Mouse (Mus musculus) mesoderm, embryonic 11.5 days (tissue): ENCODE measurements around the gene Ube2i.
A peak's percentile ranks its signal among the peaks of the same experiment; 100 is the strongest.
"Not testable (repeated sequence)": the region's sequence is repeated elsewhere in the genome, so short reads cannot be mapped to it uniquely, and the experiment has no call there.

ENCODE experiments used
- DNase-seq: peaks from one replicate; pipeline ENCODE4 v3.0.0-alpha.2; 2012; ENCODE audit warnings: low read depth, low spot score

Ube2i gene

DNA sequence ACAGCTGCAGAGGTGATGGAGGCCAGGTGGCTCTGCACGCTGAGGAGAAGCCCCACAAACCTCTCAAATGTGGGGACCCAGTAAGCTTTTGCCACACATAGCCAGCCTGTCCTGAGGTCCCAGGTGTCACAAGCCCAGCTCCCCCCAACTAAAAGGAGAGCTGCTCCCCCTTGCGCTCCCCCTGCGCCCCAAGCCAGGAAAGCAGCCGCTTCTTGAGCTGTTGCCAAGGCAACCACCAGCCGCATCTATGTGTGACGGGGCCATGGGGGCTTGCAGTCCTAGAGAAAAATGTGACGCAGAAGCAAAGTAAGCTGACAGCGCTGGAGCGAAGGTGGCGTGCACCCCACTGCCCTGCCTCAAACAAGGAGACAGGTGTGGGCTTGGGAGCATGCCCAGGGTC, 20.7 kb downstream of the Ube2i start:
- DNase-seq, result no peak

DNA sequence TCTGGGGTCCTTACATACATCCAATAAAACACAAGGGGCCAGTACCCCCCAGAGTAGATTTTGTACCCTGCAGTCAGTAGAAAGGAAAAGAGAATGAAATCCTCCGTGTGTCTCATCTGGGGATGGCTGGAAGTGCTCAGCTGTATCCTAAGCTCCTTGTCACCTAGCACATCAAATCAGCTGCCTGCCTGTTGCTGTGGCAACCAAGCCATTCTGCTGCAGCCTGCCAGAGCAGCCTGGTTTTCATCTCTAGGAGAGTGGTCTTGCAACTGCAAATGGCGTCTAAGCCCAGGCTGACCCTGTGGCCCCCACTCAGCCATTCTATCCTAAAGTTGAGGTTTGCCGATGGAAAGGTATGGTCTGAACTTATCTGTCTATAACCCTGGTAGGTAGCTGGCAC, 21.8 kb downstream of the Ube2i start:
- DNase-seq, result no peak

DNA sequence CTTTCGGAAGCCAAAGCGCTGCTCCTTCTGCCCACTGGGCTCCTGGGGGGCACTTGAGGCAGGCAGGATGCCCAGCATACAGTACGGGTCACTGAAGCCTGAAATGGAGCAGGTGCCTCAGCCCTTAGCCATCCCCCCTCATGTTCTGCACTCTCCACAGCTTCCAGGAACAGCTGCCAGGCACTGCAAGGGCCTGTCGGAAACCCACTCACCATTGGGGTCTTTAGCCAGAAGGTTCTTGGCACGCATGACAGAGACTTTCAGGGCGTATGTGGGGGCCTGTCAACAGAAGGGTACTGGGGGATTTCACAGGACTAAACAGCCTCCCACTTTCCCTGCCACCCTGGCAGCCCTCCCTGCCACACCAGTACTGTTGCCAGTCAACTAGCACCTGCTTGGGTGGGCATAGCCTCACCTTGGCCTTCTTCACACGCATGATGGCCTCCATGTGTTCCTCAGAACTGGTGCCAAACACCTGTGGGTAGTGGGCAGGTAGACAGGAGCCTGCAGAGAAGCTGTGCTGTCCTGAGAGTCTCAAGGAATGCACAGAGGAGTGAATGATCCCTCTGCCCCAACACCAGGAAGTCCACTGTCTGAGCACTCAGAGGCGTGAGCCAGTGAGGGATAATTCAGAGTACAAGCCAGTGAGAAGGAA, 24.1 kb downstream of the Ube2i start:
- DNase-seq, result no peak

DNA sequence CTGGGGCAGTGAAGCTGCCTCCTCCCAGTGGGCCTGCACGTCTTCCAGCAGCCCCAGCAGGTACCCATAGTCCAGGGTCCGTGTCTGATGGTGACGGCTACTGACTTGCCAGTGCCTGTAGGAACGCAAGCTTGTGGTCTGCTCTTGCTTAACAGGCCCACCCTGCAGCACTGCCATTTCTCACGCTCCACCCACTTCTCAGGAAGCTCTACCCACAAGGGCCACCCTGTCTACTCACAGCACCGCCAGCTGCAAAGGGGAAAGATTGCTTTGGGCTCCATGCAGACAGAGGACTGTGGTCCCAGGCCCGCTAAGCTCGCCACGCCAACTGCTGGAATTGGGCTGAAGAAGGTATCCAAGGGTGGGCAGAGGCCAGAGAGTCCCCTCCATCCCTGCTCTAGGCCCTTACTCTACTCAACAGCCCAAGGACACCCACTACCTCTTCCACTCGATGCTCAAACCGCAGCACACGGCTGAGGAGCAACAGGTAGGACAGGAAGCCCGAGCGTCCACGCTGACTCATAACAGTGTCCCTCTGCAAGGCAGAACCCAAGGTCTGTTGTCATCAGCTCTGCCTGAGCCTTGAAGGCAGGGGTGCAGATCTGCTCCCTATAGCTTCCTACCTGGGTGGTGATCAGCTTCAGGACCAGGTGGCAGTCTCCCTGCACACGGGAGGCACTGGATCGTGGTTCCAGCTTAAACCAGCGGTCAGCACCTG, 26.2 kb downstream of the Ube2i start:
- no peak for DNase-seq

DNA sequence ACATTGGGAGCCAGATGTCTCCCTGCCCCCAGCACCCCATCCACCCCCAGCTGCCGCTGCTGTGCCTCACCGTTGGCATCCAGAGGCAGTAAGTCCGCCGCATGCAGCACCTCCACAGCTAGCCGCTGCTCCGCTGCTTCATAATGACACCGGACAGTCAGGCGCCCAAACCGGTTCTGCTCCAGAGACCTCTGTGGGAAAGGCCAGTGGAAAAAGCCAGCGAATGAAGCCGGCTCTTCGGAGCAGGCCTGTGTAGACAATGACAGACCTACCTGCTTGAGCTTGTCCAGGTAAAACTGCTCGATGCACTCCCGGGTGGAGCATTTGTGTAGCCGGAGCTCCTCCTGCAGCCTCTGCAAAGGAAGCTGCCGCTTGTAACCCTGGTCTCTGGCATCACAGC, 30.2 kb downstream of the Ube2i start:
- no peak for DNase-seq

DNA sequence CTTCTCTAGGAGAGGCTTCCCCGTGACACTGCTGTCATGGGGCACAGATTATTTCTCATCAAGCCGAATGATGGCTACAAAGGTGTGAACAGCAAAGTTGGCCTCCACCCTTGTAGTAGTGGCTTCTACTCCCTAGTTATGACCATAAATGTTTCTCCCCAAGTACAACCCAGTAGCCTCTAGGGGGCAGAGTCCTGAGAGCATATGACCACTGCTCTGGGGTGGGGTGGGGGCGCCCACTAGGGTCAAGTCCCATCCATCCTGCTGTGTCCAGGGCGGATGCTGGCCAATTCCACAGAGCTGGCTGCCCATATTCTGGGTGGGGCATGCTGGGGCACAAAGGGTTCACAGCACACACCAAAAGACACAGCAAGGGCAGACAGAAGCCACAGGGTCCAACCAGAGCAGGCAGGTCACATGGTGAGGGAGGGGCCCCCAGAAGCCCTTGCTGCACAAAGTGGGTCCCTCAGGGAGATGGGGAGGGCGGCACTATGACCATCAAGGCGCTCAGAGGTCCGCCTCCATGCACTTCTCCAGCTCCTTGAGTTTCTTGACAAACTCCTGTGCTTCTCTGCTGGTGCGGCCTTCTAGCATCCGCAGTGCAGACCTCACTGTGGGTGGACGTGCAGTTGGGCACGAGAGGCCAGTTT, 31.2 kb downstream of the Ube2i start:
- DNase-seq, result no peak

DNA sequence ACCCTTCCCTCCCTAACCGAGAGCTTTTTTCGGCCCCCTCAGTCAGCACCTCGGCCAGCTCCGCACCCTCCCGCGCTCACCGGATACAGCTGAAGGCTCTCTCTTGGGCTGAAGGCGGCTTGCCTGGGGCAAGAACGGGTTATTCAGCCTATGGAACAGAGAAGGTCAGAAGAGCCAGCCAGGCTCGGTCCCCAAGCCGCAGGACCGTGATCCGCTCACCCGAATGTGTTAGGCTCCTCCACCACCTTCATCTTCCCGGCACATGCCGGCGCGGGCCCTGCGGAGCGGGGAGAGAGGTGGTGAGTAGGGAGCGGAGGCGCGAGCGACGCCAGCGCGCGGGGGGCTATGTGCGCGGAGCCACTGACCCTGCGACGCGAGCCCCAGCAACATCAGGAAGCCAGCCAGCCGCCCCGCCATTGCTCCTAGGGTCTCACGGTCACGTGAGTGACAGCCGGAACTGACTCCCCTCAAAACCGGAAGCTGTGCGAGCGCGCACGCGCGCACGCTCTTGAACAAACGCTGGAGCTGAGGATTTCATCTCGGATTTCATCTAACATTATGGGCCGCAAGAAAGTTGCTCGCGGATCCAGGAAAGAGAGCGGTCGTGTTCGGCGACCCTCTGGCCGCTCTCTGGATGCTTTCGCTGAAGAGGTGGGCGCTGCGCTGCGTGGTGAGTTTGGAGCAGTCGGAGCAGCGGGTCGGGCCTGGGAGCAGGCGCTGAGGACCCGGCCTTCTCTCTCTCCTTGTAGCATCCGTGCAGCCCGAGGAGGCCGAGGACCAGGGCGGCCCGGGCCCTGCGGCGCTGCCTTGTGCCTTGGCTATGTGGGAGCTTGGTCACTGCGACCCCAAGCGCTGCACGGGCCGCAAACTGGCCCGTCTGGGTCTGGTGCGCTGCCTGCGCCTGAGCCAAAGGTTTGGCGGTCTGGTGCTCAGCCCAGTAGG, 34.5 kb downstream of the Ube2i start, which contains the start of the genes Gnptg and Tsr3:
Gnptg (minus strand) TSS at position 430 of the 942 bp plus-strand sequence.
Tsr3 (plus strand) TSS at position 476 of the 942 bp plus-strand sequence.
- DNase-seq, result peak; percentile 97

DNA sequence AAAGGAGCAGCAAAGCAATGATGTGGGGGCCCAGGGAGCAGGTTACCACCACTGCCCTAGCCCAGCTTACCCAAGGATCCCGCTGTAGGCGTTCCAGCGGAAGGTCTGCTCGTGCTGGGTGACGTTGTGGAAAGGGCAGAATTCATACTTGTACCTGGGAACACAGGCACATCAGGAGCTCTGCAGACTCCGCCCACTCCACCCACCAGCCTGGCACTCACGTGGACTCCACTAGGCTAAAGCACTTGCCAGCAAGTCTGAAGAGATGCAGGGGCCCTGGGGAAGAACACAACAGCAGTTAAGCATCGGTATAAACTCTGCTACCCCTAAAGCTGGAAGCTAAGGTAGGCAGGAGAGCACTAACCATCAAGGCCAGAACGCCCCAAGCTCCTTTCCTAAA, 38.8 kb downstream of the Ube2i start:
- no peak for DNase-seq

DNA sequence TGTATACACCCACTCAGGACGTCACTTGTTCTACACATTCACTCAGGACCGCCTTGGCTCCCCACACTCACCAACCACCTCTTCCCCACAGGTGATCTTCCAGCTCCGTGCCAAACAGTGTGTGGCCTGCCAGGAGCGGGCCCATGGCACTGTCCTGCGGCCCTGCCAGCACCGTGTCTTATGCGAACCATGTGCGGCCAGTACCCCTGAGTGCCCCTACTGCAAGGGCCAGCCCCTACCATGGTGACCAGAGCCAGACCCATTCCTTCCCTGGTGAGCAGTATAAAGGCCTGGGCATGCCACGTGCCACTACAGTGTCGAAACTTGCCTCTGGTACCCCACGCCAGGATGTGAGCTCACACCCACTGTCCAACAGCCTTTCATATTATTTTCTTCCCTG, 42.8 kb downstream of the Ube2i start:
- not testable (repeated sequence) for DNase-seq

DNA sequence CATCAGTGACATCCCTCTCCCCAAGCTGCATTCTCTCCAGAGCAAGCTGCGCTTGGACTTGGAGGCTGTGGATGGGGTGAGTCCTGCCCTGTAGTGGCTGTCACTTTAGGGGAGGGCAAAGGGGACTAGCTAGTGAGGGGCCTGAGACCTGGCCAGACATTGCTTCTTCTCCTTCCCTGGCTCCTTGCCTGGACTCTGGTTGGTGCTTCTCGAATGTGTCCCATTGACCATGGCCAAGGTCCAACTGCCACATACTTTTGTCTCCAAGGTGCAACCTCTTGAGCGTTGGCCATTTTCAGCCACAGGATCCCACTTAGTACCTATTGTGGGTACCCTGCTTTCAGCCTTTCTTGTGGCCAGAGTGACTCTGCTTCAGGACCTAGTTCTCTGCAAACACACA, 43.7 kb downstream of the Ube2i start:
- no peak for DNase-seq

DNA sequence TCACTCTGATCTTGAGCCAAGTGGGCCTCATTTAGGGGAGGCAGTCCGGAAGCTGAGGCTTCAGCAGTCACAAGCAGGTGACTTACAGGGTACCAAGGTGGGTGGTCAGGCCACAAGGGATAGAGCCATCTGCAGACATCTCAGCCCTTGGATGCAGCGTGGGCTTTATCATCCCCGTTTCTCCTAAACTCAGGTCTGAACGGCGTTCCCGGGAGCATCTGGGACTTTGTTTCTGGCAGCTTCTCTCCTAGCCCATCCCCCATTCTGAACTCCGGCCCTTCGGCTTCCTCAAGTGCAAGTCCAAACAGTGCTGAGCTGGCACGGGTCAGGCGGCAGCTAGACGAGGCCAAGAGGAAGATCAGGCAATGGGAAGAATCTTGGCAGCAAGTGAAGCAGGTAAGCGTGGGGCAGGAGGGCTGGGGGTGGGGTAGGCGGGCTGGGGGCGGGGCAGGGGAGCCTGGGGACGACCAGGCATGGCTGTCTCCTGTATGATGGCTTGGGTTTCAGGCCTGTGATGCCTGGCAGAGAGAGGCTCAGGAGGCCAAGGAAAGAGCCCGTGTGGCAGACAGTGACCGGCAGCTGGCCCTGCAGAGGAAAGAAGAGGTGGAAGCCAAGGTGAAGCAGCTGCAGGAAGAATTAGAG, 44.3 kb downstream of the Ube2i start:
- DNase-seq, result not testable (repeated sequence)

DNA sequence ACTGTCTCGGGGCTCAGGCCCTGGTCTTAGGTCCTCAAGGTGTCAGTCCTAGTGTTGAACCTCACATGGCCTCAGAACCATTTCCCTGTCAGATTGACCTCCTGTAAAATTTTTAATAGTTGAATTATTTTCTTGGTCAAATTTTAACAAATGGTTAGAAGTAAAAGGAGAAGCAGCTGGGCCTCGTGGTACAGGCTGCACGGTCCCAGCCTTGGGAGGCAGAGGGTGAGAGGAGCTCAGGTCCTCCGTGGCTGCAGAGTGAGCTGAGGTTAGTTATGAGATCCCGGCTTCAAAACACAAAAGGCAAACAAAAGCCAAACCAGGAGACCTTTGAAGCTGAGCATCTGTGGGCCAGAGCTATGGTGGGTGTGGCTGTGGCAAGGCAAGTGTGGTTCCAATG, 46.4 kb downstream of the Ube2i start:
- DNase-seq, result no peak

DNA sequence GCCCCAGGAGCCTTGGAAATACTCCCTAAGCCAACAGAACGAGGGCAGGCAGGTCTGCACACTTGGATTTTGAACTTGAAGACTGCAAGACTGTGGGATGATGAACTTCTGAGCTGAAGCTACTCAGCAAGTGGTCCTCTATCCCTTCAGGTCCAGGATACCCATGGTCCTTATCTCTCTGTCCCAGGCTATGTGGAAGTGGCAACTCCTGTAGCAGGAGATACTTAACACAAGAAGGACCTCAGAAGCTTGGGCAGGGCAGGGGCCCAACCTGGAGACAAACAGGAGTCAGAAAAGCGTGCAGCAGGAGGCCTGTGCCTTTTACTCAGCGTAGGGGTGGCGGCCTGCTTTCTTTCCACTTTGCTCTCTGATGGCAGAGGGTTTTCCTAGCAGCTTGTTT, 48.8 kb downstream of the Ube2i start:
- no peak for DNase-seq

DNA sequence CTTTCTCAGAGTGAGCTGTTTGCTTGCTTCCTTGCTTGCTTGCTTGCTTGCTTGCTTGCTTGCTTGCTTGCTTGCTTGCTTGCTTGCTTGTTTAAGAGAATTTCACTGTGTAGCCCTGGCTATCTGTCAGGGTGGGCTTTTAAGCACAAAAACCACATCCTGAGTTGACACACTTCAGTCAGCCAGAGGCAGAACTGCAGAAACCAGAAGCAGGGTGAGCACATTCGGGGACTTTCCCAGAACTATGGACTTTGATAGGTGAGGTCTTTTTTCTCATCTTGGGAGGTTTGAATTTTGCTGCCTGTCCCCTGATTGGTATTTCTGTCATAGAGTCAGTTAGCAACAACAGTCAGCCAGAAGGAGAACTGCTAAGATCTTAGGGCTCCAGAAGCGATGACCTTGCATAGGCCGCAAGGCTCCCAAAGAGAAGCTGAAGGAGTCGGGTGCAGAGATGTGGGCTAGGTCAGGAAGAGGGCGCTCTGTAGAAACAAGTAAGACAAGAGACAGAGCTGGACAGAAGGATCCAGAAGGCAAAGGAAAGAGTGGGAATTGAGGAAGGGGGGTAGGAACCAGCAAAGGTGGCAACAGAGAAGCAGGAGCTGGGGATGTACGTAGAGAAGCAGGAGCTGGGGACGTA, 49.7 kb downstream of the Ube2i start:
- no peak for DNase-seq

DNA sequence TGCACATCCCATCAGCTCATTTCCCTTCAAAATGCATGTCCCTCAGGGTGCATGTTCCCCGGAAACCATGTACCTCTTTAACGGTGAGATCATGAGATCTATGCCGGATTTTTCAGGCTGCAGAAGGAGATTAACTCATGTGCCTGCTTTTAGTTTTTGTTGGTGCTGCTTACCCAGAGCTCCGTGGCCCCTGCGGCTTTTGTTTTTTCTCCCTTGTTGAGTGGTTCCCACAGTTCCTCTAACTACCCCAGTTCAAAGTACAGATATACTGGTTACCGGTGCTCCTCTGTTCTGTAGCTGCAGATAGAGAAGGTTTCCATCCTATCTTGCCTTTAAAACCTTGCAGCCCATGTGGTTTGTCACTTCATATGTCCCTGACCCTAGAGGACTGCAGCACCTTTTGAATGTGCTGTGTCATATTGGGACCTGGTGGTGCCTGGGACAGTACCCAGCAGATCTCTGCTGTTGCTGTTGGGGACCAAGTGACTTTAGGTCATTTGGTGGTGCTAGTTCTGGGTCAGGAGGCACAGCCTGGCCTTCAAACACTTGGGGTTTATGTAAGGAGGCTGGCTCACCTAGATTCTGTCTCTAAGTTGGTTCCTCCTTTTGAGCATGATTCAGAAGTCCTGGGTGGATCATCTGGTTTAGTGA, 51.3 kb downstream of the Ube2i start:
- no peak for DNase-seq

DNA sequence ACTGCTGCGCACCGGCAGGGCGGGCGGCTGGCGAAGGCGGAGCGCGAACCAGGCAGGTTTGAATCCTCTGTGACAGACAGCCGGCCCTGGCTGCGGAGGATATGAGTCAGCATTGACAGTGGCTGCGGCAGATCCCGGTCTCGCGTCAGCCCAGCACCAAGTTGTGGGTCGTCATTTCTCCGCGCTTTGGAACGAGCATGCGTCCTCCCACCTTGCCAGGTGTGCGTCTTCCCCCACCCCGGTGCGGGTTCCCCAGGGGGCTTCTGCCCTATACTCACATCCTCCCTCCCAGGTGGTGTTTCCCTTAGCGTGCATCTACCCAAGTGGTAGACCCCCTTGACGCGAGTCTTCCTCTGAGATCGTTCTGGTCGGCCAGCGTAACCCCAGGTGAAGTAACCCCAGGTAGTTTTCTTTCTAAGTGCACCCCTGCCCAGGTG, 51.9 kb downstream of the Ube2i start:
- not testable (repeated sequence) for DNase-seq

DNA sequence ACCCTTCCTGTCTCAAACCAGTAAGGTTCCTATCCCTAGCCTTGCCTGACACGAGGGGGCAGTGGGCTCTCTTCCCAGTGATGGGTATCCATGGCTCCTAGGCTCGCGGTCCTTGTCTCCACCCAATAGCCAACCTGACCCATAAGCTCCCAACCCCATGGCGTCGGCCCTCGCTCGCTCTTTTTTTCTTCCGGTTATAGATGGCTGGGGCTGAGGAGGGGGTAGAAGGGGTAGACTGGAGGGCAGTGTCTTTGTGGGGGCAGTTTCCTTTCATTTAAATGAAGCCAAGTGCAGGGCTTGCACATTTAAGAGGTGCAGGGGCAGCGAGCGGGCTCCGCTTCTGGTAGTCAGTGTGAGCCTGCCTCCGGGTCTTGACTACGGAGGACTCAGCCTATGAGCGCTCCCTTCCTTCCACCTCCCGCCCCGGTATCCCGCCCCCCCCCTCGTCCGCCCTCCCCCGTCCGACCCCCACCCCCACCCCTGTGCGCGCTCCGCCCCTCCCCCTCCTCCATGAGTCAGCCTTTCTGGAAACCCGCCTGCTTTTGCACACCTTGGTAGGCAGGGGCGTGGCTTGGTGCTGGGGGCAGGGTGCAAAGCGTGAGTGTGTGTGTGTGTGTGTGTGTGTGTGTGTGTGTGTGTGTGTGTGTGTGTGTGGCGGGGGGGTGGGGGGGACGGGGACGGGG, 52.5 kb downstream of the Ube2i start:
- peak; percentile 39 for DNase-seq

DNA sequence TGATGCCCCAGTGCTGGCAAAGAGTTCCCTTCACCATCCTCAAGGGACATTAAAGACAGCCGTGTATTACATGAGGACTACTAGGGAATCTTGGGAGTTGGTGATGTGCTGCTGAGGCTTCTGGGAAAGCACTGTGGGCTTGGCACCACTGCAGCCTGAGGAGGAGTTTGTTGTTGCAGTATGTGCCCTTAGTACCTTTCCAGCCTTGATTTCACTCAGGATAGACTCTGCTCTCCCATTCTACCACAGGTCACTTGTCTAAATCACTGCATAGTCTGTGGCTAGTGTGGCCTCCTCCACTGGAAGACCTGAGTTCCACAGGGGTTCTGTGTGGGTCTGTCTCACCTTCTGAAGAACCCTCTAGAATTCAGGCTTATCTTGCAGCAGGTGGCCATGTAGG, 53.7 kb downstream of the Ube2i start:
- DNase-seq, result no peak

DNA sequence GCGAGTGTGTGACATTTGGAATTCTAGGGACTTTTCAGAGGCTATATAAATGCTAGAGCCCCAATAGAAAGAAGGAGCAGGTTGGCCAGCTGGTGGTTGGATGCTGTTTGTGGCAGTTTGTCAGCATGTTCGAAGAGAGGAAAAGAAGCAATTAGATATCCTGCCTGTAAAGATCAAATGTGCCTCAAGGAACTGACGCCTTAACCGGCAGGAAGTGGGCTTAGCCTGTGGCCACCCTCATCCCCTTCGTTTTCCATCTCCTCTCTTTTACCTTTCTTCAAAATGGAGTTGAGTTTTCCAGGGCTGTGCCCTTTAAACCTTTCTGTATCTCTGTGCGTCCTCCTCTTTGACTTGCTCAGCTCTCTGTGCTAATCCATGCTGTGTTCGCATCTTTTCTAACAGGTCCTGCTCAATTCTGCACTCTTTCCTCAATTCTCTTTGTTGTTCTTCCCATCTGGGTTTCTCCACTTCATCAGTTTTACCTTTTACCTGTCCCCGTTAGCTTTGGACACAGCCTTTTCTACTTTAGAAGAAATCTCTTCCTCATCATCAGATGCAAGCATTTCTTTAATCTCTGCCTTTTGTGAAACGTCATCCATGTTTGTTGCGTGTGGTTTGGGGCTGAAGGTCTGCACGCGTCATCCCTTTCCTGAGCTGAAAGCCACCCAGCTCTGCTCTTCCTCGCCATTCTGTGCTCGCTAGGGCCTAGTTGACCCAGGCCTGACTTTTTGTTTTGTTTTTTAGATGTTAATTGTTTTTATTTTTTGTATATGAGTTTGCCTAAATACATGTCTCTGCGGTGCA, 54.7 kb downstream of the Ube2i start:
- no peak for DNase-seq
